Mouse (Mus musculus) liver, embryonic 14.5 days (tissue): ENCODE measurements around the gene Rnf135. TPM values are rescaled to one million over a fixed set of nuclear protein-coding genes. Genes with fewer than 3 reads are reported as not detected.

Source experiments
- ATAC-seq: fragments of 200-750 bp; cut with Nextera tagmentation; 2 replicates; pipeline ENCODE4 v1.8.0; 2017; ENCODE audit warnings: moderate number of reproducible peaks, mild to moderate bottlenecking, moderate library complexity; ENCODE audit not compliant: insufficient read depth
- DNase-seq, 3 experiments: peaks; one replicate each; pipeline ENCODE4 v3.0.0-alpha.2; 2012 to 2013; ENCODE audit warnings: low read depth in 3 of 3, low spot score in 3 of 3
- H3K27ac ChIP-seq: fragments of 300-500 bp; sonication (generic); 2 replicates; pipeline ENCODE4 v1.5.1; 2014; ENCODE audit warnings: moderate library complexity, mild to moderate bottlenecking, control low read depth, inconsistent platforms
- H3K27me3 ChIP-seq: fragments of 300-500 bp; sonication (generic); 2 replicates; pipeline ENCODE4 v1.6.1; 2014; ENCODE audit warnings: mild to moderate bottlenecking, low read length, moderate library complexity; ENCODE audit not compliant: control insufficient read depth, insufficient read depth
- H3K36me3 ChIP-seq: fragments of 300-500 bp; sonication (generic); replicated peaks from 2 replicates; pipeline ENCODE4 v1.6.1; 2014; ENCODE audit warnings: low read depth; ENCODE audit not compliant: control insufficient read depth, insufficient read depth
- H3K4me1 ChIP-seq, 2 experiments: fragments of 200-500 bp in 1 of 2; fragments of 300-500 bp in 1 of 2; sonication (generic) in 1 of 2; replicated peaks; 2 replicates each; pipeline ENCODE4 v1.6.1; 2012 to 2014; ENCODE audit warnings: antibody characterized with exemption in 1 of 2, inconsistent platforms in 1 of 2, low read length in 1 of 2; ENCODE audit not compliant: control insufficient read depth in 2 of 2, insufficient read depth in 2 of 2
- H3K4me2 ChIP-seq: fragments of 300-500 bp; sonication (generic); 2 replicates; pipeline ENCODE4 v1.6.1; 2014; ENCODE audit warnings: low read depth, mild to moderate bottlenecking, control low read depth, moderate library complexity
- H3K4me3 ChIP-seq, 2 experiments: fragments of 200-500 bp in 1 of 2; fragments of 300-500 bp in 1 of 2; sonication (generic) in 1 of 2; 2 replicates each; pipeline ENCODE4 v1.5.1; 2012 to 2014; ENCODE audit warnings: low read depth in 2 of 2, low read length in 2 of 2, mild to moderate bottlenecking in 2 of 2, control low read depth in 1 of 2, inconsistent platforms in 1 of 2, moderate library complexity in 1 of 2; ENCODE audit not compliant: insufficient read depth in 1 of 2
- H3K9ac ChIP-seq: fragments of 300-500 bp; sonication (generic); replicated peaks from 2 replicates; pipeline ENCODE4 v1.6.1; 2014; ENCODE audit warnings: mild to moderate bottlenecking, control low read depth, moderate library complexity
- H3K9me3 ChIP-seq: fragments of 300-500 bp; sonication (generic); 2 replicates; pipeline ENCODE4 v1.6.1; 2016; ENCODE audit warnings: low read length, mixed read lengths; ENCODE audit not compliant: control insufficient read depth
- CTCF ChIP-seq: IDR thresholded peaks from 2 replicates; pipeline ENCODE4 v1.5.1; 2016; ENCODE audit warnings: antibody characterized with exemption, low read depth, control low read depth
- EP300 ChIP-seq: IDR thresholded peaks from 2 replicates; pipeline ENCODE4 v1.6.1; 2016; ENCODE audit warnings: antibody characterized with exemption, low read depth
- WGBS: fragments of 180-500 bp; shearing (Covaris S2); extraction: QIAGEN DNeasy Blood & Tissue Kit; methylation state at CpG from one replicate; pipeline ENCODE4 v1.1.7; 2014; ENCODE audit not compliant: insufficient replicate concordance; 5-methylcytosine and 5-hydroxymethylcytosine counted together
- polyA plus RNA-seq, 2 experiments: library from polyadenylated mRNA; depleted of rRNA in 1 of 2; stranded (reverse) in 1 of 2; unstranded in 1 of 2; fragments of >200 nt; fragmentation: Nextera tagmentation in 1 of 2; extraction: Ambion mirVana in 1 of 2; gene quantifications; 2 replicates each; pipeline versions ENCODE4 v1.2.1 to v1.2.3; 2012 to 2014

Gene Rnf135
- polyA plus RNA-seq (2012; rRNA removed), result 1.7 and 2.2 TPM in 2 replicates
- polyA plus RNA-seq (2014; fragmentation: Nextera tagmentation; extraction: Ambion mirVana), result 2.5 and 3.4 TPM in 2 replicates

DNA sequence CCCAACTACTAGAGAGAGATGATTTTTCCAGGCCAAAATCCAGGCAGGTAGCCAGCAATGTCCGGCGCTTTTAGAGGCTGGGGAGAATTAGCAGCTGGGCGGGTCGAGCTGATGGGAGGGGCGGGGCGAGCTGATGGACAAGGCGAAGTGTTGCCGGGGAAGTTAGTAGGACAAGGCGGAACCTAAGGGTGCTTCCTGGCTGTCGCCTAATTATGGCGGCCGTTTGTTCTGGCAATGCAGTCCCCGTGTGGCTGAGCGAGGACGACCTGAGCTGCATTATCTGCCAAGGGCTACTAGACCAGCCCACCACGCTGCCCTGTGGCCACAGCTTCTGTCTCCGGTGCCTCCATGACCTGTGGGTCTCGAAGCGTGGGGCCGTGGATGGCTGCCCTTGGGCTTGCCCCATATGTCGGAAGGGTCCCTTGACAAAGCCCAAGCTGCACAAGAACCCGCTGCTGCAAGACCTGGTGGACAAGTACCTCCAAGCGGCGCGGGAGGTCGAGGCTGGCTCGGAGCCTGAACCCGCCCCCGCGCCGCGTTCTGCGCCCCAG is at the start of gene Rnf135:
Rnf135 (plus strand) TSS at position 147 of the 551 bp plus-strand sequence.
- Histone ChIP-seq H3K9ac (peak within 1 kb of the TSS; percentile 85), H3K4me2 (peak within 1 kb of the TSS; percentile 83), H3K36me3 (no peaks in the 10 kb centered on the region), H3K27ac (peak within 1 kb of the TSS; percentile 52), H3K4me1 (0 out of 4 replicates have a peak, but pooled peaks cover 0 to 3% of the 10 kb centered on the region in 2 experiments), H3K27me3 (no peaks in the 10 kb centered on the region), H3K9me3 (no peaks in the 10 kb centered on the region), H3K4me3 (peak within 1 kb of the TSS; percentile 68 to 79)
- under 1% methylated on average over 33 of the region's 33 CpGs for WGBS
- DNase-seq, result peak; percentile 61 to 68 (median 67)
- no peak for TF ChIP-seq EP300
- TF ChIP-seq CTCF, result no peak
- peak; percentile 92 for ATAC-seq

DNA sequence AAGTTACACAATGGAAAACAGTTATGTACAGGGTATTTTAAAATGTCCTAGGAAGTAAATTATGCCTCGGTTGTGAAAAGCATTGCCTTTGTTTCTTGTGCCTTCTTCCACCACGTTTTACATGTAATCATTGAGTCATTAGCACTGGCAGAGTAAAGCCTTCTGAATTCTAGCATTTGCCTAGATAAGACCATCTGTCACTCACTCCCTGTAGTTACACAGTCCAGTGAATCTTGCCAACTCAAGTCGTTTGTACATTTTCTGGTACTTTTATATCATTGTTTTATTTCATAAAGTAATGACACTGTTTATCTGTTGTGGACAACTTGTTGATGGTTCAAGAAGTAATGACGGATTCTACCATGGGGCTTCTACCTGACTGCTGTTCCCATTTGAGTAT is 48.9 kb upstream of the Rnf135 start:
- H3K36me3 ChIP-seq, result peaks cover 69% of the 10 kb centered on the region
- H3K4me2 ChIP-seq, result no peak overlapping the region
- 54% methylated on average over 4 of the region's 4 CpGs for WGBS
- no peak overlapping the region for H3K4me3 ChIP-seq
- H3K4me1 ChIP-seq, result no peaks in the 10 kb centered on the region
- no peaks in the 10 kb centered on the region for H3K9me3 ChIP-seq
- no peaks in the 10 kb centered on the region for H3K27me3 ChIP-seq
- ATAC-seq (no peak), DNase-seq (no peak)
- H3K9ac ChIP-seq, result no peak overlapping the region
- TF ChIP-seq CTCF, result no peak
- no peak for TF ChIP-seq EP300
- H3K27ac ChIP-seq, result no peak overlapping the region

DNA sequence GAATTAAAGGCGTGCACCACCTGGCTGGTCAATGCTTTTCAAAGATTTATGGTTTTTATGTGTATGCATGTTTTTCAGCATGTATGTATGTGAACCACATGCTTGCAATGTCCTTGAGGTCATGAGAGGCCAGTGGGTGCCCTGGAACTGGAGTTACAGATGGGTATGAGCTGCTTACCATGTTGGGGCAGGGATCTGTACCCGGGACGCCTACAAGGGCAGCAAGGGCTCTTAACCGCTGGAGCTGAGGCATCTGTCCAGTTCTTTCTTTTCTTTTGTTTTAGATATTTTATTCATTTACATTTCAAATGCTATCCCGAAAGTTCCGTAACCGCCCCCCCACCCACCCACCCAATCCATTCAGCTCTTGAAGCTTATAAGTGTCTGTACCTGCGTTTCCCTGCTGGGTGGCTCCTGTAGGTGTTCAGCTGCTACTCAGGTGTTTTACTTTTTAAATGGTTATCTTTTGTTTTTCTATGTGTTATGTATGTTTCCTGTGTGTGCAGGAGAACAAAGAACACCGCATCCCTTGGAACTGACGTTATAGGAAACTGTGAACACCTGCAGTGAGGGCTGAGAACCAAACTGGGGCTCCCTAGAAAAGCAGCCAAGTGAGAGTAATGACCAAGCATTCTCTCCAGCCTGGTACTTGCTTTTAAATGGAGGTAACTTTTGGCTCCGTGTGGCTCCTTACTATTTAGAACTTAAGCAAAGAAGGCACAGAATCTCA is 47.5 kb upstream of the Rnf135 start:
- TF ChIP-seq CTCF (no peak), EP300 (no peak)
- Histone ChIP-seq H3K4me1 (peaks cover 0 to 2% of the 10 kb centered on the region in 2 experiments; a peak in 2 of 4 replicates), H3K27me3 (no peaks in the 10 kb centered on the region), H3K4me3 (no peak overlapping the region), H3K9me3 (no peaks in the 10 kb centered on the region), H3K36me3 (peaks cover 63% of the 10 kb centered on the region), H3K27ac (no peak overlapping the region), H3K4me2 (no peak overlapping the region), H3K9ac (no peak overlapping the region)
- ATAC-seq (no peak), DNase-seq (no peak)
- 85% methylated on average over 11 of the region's 11 CpGs for WGBS

GRCm38 (mm10) chr11:80136786-80137185 is 46.9 kb upstream of the Rnf135 start:
- DNase-seq (no peak), ATAC-seq (no peak)
- peaks cover 0 to 3% of the 10 kb centered on the region in 2 experiments; a peak in 3 of 4 replicates for H3K4me1 ChIP-seq
- H3K36me3 ChIP-seq, result peaks cover 58% of the 10 kb centered on the region
- no peaks in the 10 kb centered on the region for H3K27me3 ChIP-seq
- H3K9ac ChIP-seq, result no peak overlapping the region
- no peak overlapping the region for H3K4me2 ChIP-seq
- H3K27ac ChIP-seq, result no peak overlapping the region
- WGBS, result 86% methylated on average over 13 of the region's 13 CpGs
- TF ChIP-seq CTCF (no peak), EP300 (no peak)
- H3K4me3 ChIP-seq, result no peak overlapping the region
- no peaks in the 10 kb centered on the region for H3K9me3 ChIP-seq

GRCm38 (mm10) chr11:80137773-80138172 is 45.9 kb upstream of the Rnf135 start:
- 82% methylated on average over 5 of the region's 5 CpGs for WGBS
- Histone ChIP-seq H3K27me3 (no peaks in the 10 kb centered on the region), H3K27ac (no peak overlapping the region), H3K9me3 (no peaks in the 10 kb centered on the region), H3K36me3 (peaks cover 49% of the 10 kb centered on the region), H3K4me1 (peaks cover 2 to 8% of the 10 kb centered on the region in 2 experiments), H3K4me3 (no peak overlapping the region), H3K4me2 (no peak overlapping the region), H3K9ac (no peak overlapping the region)
- ATAC-seq (no peak), DNase-seq (no peak)
- TF ChIP-seq CTCF (no peak), EP300 (no peak)
